Mouse (Mus musculus): ENCODE results near the gene Slc6a8. TPM values are rescaled to one million over a fixed set of nuclear protein-coding genes. Genes with fewer than 3 reads are reported as not detected.

Gene Slc6a8
- total and polyA plus RNA-seq, 3 experiments: 0.70 to 4.2 (median 2.2) TPM

DNA sequence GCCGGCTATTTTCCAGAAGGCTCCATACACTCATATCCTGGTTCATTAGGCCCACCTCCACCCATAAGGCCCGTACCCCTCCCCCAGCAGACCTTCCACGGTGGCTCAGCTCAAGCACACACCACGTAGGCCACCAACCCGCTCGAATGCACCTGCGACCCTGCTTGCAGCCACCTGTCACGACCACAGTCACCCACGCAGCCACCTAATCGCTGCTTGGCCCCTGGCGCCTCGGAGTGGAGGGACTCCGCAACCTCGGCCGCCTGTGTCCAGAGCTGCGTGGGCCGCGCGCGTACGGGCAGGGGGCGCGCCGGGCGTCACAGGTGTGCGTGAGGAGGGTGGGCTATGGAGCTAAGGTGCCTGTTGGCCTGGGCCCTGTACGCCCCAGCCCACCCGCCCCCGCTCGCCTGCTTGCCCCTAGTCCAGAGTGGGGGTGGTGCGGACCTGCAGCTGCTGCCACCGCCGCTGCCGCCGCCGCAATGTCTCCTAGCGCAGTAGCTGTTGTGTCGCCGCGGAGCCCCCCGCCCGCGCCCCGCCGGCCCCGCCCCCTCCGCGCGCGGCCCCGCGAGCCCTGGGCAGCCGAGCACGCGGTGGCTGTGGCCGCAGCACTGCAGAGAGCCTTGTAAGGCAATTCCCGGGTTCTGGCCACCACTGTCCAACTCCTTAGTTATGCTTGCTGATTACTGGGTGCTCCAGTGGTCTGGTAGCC, 13.2 kb upstream of the Slc6a8 start, which contains the start of gene Pnck:
TSS of gene Pnck (minus strand) at position 543 of the 709 bp plus-strand sequence.
- Histone ChIP-seq H3K4me2 (ENCODE audit: insufficient read depth, low read depth, poor library complexity, severe bottlenecking) (no peak within 1 kb of the TSS), H3K4me3 (replicated peaks in 1 of 3; ENCODE audit: low read depth in 2 of 3, low read length in 2 of 3, poor library complexity in 1 of 3) (no peak within 1 kb of the TSS), H3K9me3 (replicated peaks; ENCODE audit: low read length) (no peaks in the 10 kb centered on the region), H3K27me3 (replicated peaks) (no peaks in the 10 kb centered on the region), H3K36me3 (replicated peaks in 1 of 2; ENCODE audit: control insufficient read depth in 1 of 2, insufficient read depth in 1 of 2, low read length in 1 of 2) (no peaks in the 10 kb centered on the region), H3K79me2 (replicated peaks; ENCODE audit: control insufficient read depth, extremely low read depth, insufficient read depth, poor library complexity, severe bottlenecking) (no peaks in the 10 kb centered on the region), H3K9ac (ENCODE audit: insufficient read depth, low read depth) (no peak within 1 kb of the TSS), H3K4me1 (ENCODE audit: control insufficient read depth in 1 of 2, insufficient read depth in 2 of 2) (peaks cover 4 to 13% of the 10 kb centered on the region in 2 experiments; a peak in 3 of 4 replicates), H3K27ac (ENCODE audit: insufficient read depth, low read depth) (no peak within 1 kb of the TSS)
- dilution Hi-C loops (cut with MboI; ENCODE audit: extremely low pct_ligation_motif_present, extremely low pct_unique_long_range_greater_than_20kb, low sequenced_read_pairs) (no loop called here), in situ Hi-C loops (cut with MboI; ENCODE audit: low pct_ligation_motif_present, low pct_unique_long_range_greater_than_20kb, low sequenced_read_pairs) (loop anchor here (25.0 kb wide), 1 partner anchor 647 kb away; no protein-coding TSS in a partner anchor)
- DNase-seq (ENCODE audit: extremely low read depth): no peak
- TF ChIP-seq NRF1 (IDR thresholded peaks at IDR 0.05; ENCODE audit: low read depth, low read length) (no peak), ZKSCAN1 (IDR thresholded peaks at IDR 0.05; ENCODE audit: borderline replicate concordance, low read depth, low read length) (no peak), POLR2A (IDR thresholded peaks at IDR 0.05; ENCODE audit: low read depth, low read length) (no peak), SIN3A (IDR thresholded peaks at IDR 0.05; ENCODE audit: low read length) (no peak), MXI1 (IDR thresholded peaks at IDR 0.05; ENCODE audit: low read depth, low read length) (no peak), TBP (conservative IDR thresholded peaks at IDR 0.05; ENCODE audit: low read depth, low read length) (no peak), MEF2A (IDR thresholded peaks at IDR 0.05; ENCODE audit: borderline replicate concordance, low read depth, low read length) (no peak), USF1 (IDR thresholded peaks at IDR 0.05; ENCODE audit: low read depth, low read length) (no peak), JUND (conservative IDR thresholded peaks at IDR 0.05; ENCODE audit: low read depth, low read length) (no peak)

DNA sequence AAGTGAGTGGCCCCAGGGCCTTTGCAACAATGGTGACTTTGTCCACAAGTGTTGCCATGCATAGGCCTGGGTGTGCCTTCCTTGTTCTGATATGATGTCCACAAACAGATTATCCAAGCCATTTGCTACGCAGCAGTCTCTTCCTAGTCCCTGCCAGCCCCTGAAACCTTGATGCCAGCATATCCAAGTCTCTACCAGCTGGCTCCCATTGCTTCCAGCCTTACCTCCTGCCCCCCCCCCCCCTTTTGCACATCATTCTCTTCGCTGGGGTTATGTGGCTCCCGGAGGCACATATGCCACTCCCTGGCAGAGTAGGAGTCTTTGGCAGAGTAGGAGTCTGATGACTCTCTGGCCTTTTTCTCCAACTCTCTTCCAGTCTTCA, 12.7 kb upstream of the Slc6a8 start:
- Histone ChIP-seq H3K4me3 (replicated peaks in 1 of 3; ENCODE audit: low read depth in 2 of 3, low read length in 2 of 3, poor library complexity in 1 of 3) (no peak overlapping the region), H3K4me1 (ENCODE audit: control insufficient read depth in 1 of 2, insufficient read depth in 2 of 2) (peaks cover 4 to 11% of the 10 kb centered on the region in 2 experiments; a peak in 3 of 4 replicates), H3K4me2 (ENCODE audit: insufficient read depth, low read depth, poor library complexity, severe bottlenecking) (no peak overlapping the region), H3K79me2 (replicated peaks; ENCODE audit: control insufficient read depth, extremely low read depth, insufficient read depth, poor library complexity, severe bottlenecking) (no peaks in the 10 kb centered on the region), H3K27me3 (replicated peaks) (no peaks in the 10 kb centered on the region), H3K9ac (ENCODE audit: insufficient read depth, low read depth) (no peak overlapping the region), H3K27ac (ENCODE audit: insufficient read depth, low read depth) (no peak overlapping the region), H3K9me3 (replicated peaks; ENCODE audit: low read length) (no peaks in the 10 kb centered on the region), H3K36me3 (replicated peaks in 1 of 2; ENCODE audit: control insufficient read depth in 1 of 2, insufficient read depth in 1 of 2, low read length in 1 of 2) (no peaks in the 10 kb centered on the region)
- in situ Hi-C loops (cut with MboI; ENCODE audit: low pct_ligation_motif_present, low pct_unique_long_range_greater_than_20kb, low sequenced_read_pairs): loop anchor here (25.0 kb wide), 1 partner anchor 648 kb away; no protein-coding TSS in a partner anchor
- TF ChIP-seq USF1 (IDR thresholded peaks at IDR 0.05; ENCODE audit: low read depth, low read length): no peak
- DNase-seq (ENCODE audit: extremely low read depth): no peak
- dilution Hi-C loops (cut with MboI; ENCODE audit: extremely low pct_ligation_motif_present, extremely low pct_unique_long_range_greater_than_20kb, low sequenced_read_pairs): no loop called here

DNA sequence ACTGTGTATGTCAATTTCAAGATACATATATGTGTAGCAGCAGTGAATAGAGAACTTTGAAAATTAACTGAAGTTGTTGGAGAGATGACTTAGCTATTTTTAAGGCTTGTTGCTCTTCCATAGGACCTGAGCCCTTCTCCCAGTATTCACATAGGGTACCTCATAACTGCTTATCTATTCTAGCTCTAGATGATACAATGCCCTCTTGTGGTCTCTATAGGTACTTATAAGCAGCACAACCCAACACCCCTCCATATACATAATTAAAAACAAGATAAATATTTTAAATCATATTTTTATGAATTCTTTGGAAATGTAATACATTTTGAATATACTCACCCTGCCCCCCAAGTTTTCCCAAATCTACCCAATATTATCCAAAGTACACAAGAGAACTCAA, 9.8 kb upstream of the Slc6a8 start:
- Histone ChIP-seq H3K4me1 (ENCODE audit: control insufficient read depth in 1 of 2, insufficient read depth in 2 of 2) (peaks cover 0 to 2% of the 10 kb centered on the region in 2 experiments; a peak in 2 of 4 replicates), H3K27me3 (replicated peaks) (no peaks in the 10 kb centered on the region), H3K79me2 (replicated peaks; ENCODE audit: control insufficient read depth, extremely low read depth, insufficient read depth, poor library complexity, severe bottlenecking) (no peaks in the 10 kb centered on the region), H3K4me2 (ENCODE audit: insufficient read depth, low read depth, poor library complexity, severe bottlenecking) (no peak overlapping the region), H3K27ac (ENCODE audit: insufficient read depth, low read depth) (no peak overlapping the region), H3K36me3 (replicated peaks in 1 of 2; ENCODE audit: control insufficient read depth in 1 of 2, insufficient read depth in 1 of 2, low read length in 1 of 2) (no peaks in the 10 kb centered on the region), H3K4me3 (replicated peaks in 1 of 3; ENCODE audit: low read depth in 2 of 3, low read length in 2 of 3, poor library complexity in 1 of 3) (no peak overlapping the region), H3K9me3 (replicated peaks; ENCODE audit: low read length) (no peaks in the 10 kb centered on the region), H3K9ac (ENCODE audit: insufficient read depth, low read depth) (no peak overlapping the region)
- DNase-seq (ENCODE audit: extremely low read depth): no peak
- in situ Hi-C loops (cut with MboI; ENCODE audit: low pct_ligation_motif_present, low pct_unique_long_range_greater_than_20kb, low sequenced_read_pairs): loop anchor here (25.0 kb wide), 1 partner anchor 651 kb away; no protein-coding TSS in a partner anchor
- TF ChIP-seq POLR2A (IDR thresholded peaks at IDR 0.05; ENCODE audit: low read depth, low read length) (no peak), ZKSCAN1 (IDR thresholded peaks at IDR 0.05; ENCODE audit: borderline replicate concordance, low read depth, low read length) (no peak), ZC3H11A (IDR thresholded peaks at IDR 0.05; ENCODE audit: low read depth, low read length) (no peak), EP300 (IDR thresholded peaks at IDR 0.05; ENCODE audit: low read length) (no peak), MAX (IDR thresholded peaks at IDR 0.05; ENCODE audit: low read length) (no peak), CTCF (conservative IDR thresholded peaks at IDR 0.05 in 1 of 2, IDR thresholded peaks at IDR 0.05 in 1 of 2; ENCODE audit: low read depth in 2 of 2, low read length in 2 of 2) (peak in 1 of 2 experiments; percentile 43; a peak in 2 of 4 replicates), RAD21 (IDR thresholded peaks at IDR 0.05; ENCODE audit: low read depth, low read length) (peak; percentile 7)
- dilution Hi-C loops (cut with MboI; ENCODE audit: extremely low pct_ligation_motif_present, extremely low pct_unique_long_range_greater_than_20kb, low sequenced_read_pairs): no loop called here

Measured in CH12.LX (cell line).